Mouse (Mus musculus) midbrain, embryonic 11.5 days (tissue): ENCODE measurements at regions not wholly inside any gene's neighbourhood (a gene's known extent, or its start where the extent isn't known, plus 50 kb on each side); places are given as distances from the start of the nearest gene placed in this dataset.

Experiments used
- ATAC-seq: fragments of 200-750 bp; cut with Nextera tagmentation; 2 replicates; pipeline ENCODE4 v1.8.0; 2017; ENCODE audit warnings: moderate TSS enrichment, moderate library complexity; ENCODE audit not compliant: low FRiP score
- DNase-seq: peaks from one replicate; pipeline ENCODE4 v3.0.0; 2015; ENCODE audit warnings: low spot score; ENCODE audit errors: missing footprints
- H3K27ac ChIP-seq: fragments of 300-500 bp; sonication (generic); 2 replicates; pipeline ENCODE4 v1.5.1; 2014; ENCODE audit warnings: low read depth, low read length
- H3K27me3 ChIP-seq: fragments of 300-500 bp; sonication (generic); 2 replicates; pipeline ENCODE4 v1.6.1; 2014; ENCODE audit warnings: mild to moderate bottlenecking, low read length, moderate library complexity, mixed read lengths; ENCODE audit not compliant: control insufficient read depth, insufficient read depth
- H3K36me3 ChIP-seq: fragments of 300-500 bp; sonication (generic); 2 replicates; pipeline ENCODE4 v1.6.1; 2014; ENCODE audit warnings: mild to moderate bottlenecking, low read length, moderate library complexity, mixed read lengths; ENCODE audit not compliant: control insufficient read depth, insufficient read depth
- H3K4me1 ChIP-seq: fragments of 300-500 bp; sonication (generic); 2 replicates; pipeline ENCODE4 v1.6.1; 2014; ENCODE audit warnings: low read length; ENCODE audit not compliant: control insufficient read depth, insufficient read depth
- H3K4me2 ChIP-seq: fragments of 300-500 bp; sonication (generic); 2 replicates; pipeline ENCODE4 v1.6.1; 2014; ENCODE audit warnings: mild to moderate bottlenecking, moderate library complexity
- H3K4me3 ChIP-seq: fragments of 300-500 bp; sonication (generic); 2 replicates; pipeline ENCODE4 v1.5.1; 2014; ENCODE audit warnings: low read depth, low read length
- H3K9ac ChIP-seq: fragments of 300-500 bp; sonication (generic); 2 replicates; pipeline ENCODE4 v1.6.1; 2014; ENCODE audit warnings: low read length
- H3K9me3 ChIP-seq: fragments of 300-500 bp; sonication (generic); 2 replicates; pipeline ENCODE4 v1.6.1; 2016; ENCODE audit warnings: low read length; ENCODE audit not compliant: control insufficient read depth
- WGBS: fragments of 180-500 bp; shearing (Covaris S2); extraction: QIAGEN DNeasy Blood & Tissue Kit; methylation state at CpG from one replicate; pipeline ENCODE4 v1.1.7; 2014; 5-methylcytosine and 5-hydroxymethylcytosine counted together

DNA sequence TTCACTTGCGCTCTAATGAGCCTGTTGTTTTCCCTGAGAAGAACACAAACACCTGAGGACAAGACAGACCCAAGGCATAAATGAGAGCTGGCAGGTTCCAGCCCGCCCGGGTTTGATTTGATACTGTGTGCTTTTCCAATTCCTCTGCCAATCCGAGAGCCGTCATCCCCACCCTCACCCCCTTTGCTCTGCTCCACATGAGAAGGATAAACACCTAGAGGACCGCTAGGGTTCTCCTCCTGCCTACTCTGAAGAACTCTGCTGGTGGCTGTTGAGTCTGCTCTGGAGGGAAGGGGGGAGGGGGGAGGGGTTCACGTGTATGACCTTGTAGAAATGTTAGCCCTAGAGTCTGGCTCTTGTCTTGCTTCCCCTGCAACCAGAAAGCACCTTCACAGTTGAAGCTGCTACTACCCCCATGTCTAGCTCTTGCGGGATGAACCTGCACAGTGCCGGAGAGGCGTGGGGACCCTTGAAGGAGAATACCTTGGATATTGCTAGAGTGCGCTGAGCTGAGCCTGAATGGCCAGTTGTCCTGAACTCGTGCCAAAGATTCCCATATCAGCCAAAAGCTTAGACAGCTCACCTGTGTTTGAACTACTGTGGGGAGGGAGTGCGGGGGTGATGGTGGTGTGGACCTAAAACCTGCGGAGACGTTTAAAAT lies 225.0 kb upstream of the Atp5g3 start:
- ATAC-seq (peak; percentile 54; the same call in 1 of the 2 replicates), DNase-seq (peak; percentile 83)
- no peaks in the 10 kb centered on the region for H3K36me3 ChIP-seq
- no peak overlapping the region for H3K9ac ChIP-seq
- no peak overlapping the region for H3K4me2 ChIP-seq
- no peaks in the 10 kb centered on the region for H3K27me3 ChIP-seq
- no peaks in the 10 kb centered on the region for H3K9me3 ChIP-seq
- no peak overlapping the region for H3K4me3 ChIP-seq
- WGBS, result 52% methylated on average over 15 of the region's 15 CpGs
- no peak overlapping the region; the same call in 1 of the 2 replicates for H3K27ac ChIP-seq
- peaks cover 17% of the 10 kb centered on the region for H3K4me1 ChIP-seq

DNA sequence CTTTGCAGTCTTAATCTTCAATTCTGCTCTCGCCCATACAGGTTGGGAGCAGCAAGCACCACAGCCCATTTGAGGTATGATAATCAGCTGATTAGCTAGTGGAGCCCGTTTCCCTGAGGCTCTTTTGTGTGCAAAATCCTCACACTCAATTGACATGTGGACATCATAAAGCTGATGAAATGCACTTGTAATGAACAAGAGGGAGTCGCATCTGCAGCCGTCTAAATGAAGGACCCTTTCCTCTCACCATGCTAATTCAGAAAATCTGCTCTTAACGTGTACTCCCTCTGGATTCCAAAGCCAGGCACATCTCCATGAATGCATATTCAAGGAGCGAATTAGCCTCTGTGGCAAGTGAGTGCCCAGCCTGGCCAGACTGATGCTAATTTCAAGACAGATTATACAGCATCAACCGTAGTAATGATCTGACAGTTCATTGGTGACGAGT lies 219.0 kb upstream of the Atp5g3 start:
- DNase-seq, result peak; percentile 94
- WGBS, result 11% methylated on average over 8 of the region's 8 CpGs

DNA sequence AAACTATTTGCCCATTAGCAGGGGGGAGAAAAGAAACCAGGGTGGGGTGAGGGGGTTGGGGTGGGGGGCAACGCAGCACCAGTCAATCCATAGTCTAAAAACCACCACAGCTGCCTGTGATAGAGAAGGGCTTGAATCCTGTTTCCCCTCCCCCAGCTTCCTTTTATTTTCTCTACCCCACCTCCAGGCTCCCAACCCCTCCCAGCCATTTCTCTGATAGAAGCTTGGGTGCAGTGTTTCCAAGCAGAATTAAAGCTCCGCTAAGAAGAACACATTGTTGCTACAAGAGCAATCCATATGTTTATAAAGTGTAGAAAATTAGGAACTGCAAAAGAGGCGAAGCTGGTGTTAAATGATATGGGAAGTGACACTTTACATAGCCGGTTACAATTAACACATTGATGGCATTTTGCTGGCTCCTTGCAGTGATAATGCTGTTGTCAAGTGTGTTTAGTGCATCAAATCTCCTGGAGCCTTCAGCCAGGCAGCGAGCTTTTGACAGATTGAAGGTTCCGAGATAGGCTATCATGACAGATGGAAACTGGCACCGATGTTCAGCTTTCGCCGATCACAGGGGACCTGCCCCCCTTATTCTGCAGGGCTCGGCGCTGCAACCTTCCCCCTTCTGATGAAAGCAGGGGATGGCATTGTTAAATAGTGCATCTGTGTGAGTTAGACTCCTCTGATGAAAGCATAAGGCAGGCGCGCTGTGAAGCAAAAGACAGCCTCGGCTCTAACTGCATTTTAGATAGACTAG lies 217.8 kb upstream of the Atp5g3 start:
- no peaks in the 10 kb centered on the region for H3K9me3 ChIP-seq
- DNase-seq, result peak; percentile 93
- H3K4me2 ChIP-seq, result peak overlapping the region; percentile 65
- peaks cover 26% of the 10 kb centered on the region for H3K4me1 ChIP-seq
- no peaks in the 10 kb centered on the region for H3K27me3 ChIP-seq
- H3K27ac ChIP-seq, result peak overlapping the region; percentile 45
- H3K36me3 ChIP-seq, result no peaks in the 10 kb centered on the region
- ATAC-seq, result peak; percentile 81
- H3K4me3 ChIP-seq, result peak overlapping the region; percentile 27
- under 1% methylated on average over 14 of the region's 14 CpGs for WGBS
- peak overlapping the region; percentile 27; the same call in 1 of the 2 replicates for H3K9ac ChIP-seq

More for the DNA sequence above, 219.0 kb upstream of the Atp5g3 start:
- peak; percentile 82 for ATAC-seq
- Histone ChIP-seq H3K27me3 (no peaks in the 10 kb centered on the region), H3K9me3 (no peaks in the 10 kb centered on the region), H3K36me3 (no peaks in the 10 kb centered on the region), H3K27ac (peak overlapping the region; percentile 45; the same call in 1 of the 2 replicates), H3K4me3 (peak overlapping the region; percentile 11), H3K4me1 (peaks cover 26% of the 10 kb centered on the region), H3K4me2 (peak overlapping the region; percentile 65), H3K9ac (peak overlapping the region; percentile 30; the same call in 1 of the 2 replicates)

DNA sequence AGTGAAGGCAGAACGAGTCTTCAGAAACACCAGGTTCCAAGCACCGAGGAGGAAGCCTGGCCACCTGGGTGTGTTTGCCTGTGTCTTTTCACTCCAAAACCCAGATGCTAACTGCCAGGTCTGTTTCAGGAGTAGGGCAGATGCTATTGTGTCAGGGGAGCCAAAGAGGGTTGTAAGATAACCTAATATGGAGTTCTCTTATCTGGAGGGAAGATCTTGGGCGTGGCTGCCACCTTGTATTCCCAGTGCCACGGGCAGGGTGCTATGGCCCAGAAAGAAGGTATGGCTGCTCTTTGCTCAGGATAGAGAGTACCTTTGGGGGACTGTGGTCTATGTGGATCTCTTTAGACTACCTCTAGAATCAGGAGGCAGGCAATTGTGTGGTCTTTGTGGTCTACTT lies 216.0 kb upstream of the Atp5g3 start:
- Histone ChIP-seq H3K4me2 (no peak overlapping the region), H3K36me3 (no peaks in the 10 kb centered on the region), H3K4me3 (no peak overlapping the region), H3K4me1 (peaks cover 32% of the 10 kb centered on the region), H3K9me3 (no peaks in the 10 kb centered on the region), H3K9ac (no peak overlapping the region), H3K27me3 (no peaks in the 10 kb centered on the region), H3K27ac (no peak overlapping the region)
- ATAC-seq (no peak), DNase-seq (no peak)
- 86% methylated on average over 4 of the region's 4 CpGs for WGBS

DNA sequence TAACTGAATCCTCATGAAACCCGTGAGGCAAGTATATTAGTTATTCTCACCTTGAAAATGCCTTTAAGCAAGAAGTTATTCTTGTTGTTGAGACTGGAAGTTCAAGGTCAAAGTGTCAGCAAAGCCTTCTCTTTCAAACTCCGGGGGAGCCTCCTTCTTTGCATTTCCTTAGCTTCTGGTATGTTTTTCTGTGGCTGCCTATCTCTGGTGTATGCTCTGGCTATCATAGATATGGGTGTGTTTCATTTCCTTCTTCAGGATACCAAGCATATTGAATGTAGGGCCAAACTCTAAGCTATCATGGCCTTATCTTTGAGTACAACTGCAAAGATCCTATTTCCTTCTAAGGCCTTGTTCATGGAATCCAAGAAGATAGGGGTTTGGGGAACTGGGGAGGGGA lies 213.1 kb upstream of the Atp5g3 start:
- H3K4me3 ChIP-seq, result no peak overlapping the region
- H3K4me1 ChIP-seq, result peaks cover 13% of the 10 kb centered on the region
- DNase-seq (peak; percentile 69), ATAC-seq (no peak)
- no peaks in the 10 kb centered on the region for H3K9me3 ChIP-seq
- H3K27ac ChIP-seq, result no peak overlapping the region
- WGBS, result 56% methylated on average over 2 of the region's 2 CpGs
- H3K4me2 ChIP-seq, result no peak overlapping the region
- no peaks in the 10 kb centered on the region for H3K27me3 ChIP-seq
- no peak overlapping the region for H3K9ac ChIP-seq
- no peaks in the 10 kb centered on the region for H3K36me3 ChIP-seq

DNA sequence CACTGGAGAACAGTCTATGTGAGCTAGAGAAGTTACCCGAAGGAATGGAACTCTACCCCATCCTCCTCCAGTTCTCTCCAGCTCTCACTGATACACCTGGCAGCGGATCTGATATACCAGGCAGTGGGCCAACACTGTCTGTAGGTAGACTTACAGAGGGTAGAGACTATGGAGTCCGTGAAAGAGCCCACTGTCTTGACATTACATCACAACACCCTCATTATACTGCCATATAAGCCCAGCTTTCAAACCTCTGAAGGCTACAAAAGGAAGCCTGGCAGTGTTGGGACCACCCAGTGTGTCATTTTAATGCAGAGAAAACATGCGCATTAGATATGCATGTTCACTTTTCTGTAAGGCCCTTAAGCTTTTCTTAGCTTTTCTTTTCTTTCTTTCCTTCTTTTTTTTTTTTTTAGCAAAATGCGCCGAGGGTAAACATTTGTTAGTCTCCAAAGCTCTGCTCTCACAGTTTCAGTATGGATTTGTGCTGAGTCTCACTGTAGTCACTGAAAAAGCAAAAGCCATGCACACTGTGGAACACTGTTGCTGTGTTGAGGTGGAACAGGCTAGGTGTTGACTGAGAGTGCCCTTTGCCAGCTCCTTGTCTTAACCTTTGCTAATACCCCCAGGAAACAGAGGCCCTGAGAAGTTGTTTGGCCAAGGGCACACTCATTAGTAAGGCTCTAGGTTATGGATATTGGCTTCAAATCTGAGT lies 212.4 kb upstream of the Atp5g3 start:
- Histone ChIP-seq H3K36me3 (no peaks in the 10 kb centered on the region), H3K27me3 (no peaks in the 10 kb centered on the region), H3K9ac (no peak overlapping the region), H3K4me2 (no peak overlapping the region), H3K4me1 (peaks cover 7% of the 10 kb centered on the region), H3K27ac (no peak overlapping the region), H3K9me3 (no peaks in the 10 kb centered on the region), H3K4me3 (no peak overlapping the region)
- WGBS, result 32% methylated on average over 6 of the region's 6 CpGs
- ATAC-seq, result peak; percentile 63; the same call in 1 of the 2 replicates
- peak; percentile 77 for DNase-seq

DNA sequence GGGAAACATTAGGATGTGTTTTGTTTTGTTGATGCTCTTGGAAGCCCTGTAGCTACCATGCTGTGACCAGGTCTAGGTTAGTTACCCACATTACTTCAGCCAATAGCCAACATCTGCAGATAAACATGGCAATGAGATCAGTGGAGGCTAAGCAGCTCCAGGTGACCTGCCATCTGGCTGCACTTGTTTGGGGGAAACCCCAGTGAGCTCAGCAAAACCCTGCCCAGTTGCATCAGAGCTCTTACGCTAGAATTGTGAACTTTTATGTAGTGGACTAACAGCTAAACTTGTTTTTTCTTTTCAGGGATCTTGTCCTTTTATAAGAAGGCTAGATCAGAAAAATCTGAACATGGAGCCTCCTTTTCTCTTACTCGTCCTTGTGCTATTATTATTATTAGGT lies 211.8 kb upstream of the Atp5g3 start:
- H3K4me1 ChIP-seq, result peaks cover 6% of the 10 kb centered on the region; the same call in 1 of the 2 replicates
- H3K4me3 ChIP-seq, result no peak overlapping the region
- H3K4me2 ChIP-seq, result no peak overlapping the region
- H3K27me3 ChIP-seq, result no peaks in the 10 kb centered on the region
- no peak overlapping the region for H3K27ac ChIP-seq
- no peaks in the 10 kb centered on the region for H3K36me3 ChIP-seq
- DNase-seq (no peak), ATAC-seq (no peak)
- WGBS, result 58% methylated on average over 2 of the region's 2 CpGs
- H3K9me3 ChIP-seq, result no peaks in the 10 kb centered on the region
- no peak overlapping the region for H3K9ac ChIP-seq

DNA sequence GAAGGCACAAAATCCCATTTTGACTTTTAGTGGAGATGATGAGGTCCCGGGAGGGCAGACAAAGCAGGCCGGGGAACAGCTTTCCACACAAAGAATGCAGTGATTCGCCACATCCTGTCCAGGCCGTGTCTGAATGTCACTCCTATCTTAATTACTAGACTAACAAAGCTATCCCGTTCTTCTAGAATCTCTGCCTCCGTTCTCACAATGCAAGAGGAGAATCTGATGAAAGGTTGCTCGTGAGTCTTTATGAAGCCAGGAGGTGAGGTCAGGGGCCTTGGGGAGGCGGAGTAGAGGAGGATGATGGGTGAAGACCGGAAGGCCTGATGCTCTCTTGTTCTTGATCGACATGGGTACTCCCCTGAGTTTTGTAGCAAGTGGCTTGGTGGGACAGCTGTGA lies 208.9 kb upstream of the Atp5g3 start:
- no peaks in the 10 kb centered on the region for H3K27me3 ChIP-seq
- H3K9ac ChIP-seq, result no peak overlapping the region
- whole genome bisulfite sequencing, result 52% methylated on average over 10 of the region's 10 CpGs
- H3K4me1 ChIP-seq, result peaks cover 6% of the 10 kb centered on the region; the same call in 1 of the 2 replicates
- no peaks in the 10 kb centered on the region for H3K36me3 ChIP-seq
- DNase-seq, result no peak
- H3K9me3 ChIP-seq, result no peaks in the 10 kb centered on the region
- no peak overlapping the region for H3K4me3 ChIP-seq
- ATAC-seq, result no peak
- 0 out of 2 replicates have a peak overlapping the region, but pooled peaks have one; percentile 30 for H3K27ac ChIP-seq
- no peak overlapping the region for H3K4me2 ChIP-seq
